Comparison of ENCODE assay signal across 8 mouse cellular contexts in genomic region chr2:122467351-122468013, GRCm38 (mm10). TPM values are rescaled to one million over a fixed set of nuclear protein-coding genes. Genes with fewer than 3 reads are reported as not detected.
DNase-seq lines count a peak whose midpoint lies in the region; ATAC-seq and TF ChIP-seq lines count a peak whose summit lies in the region.

No protein-coding gene starts in this region.

- no peak for TF ChIP-seq EP300 in MEL (IDR thresholded peaks at IDR 0.05; ENCODE audit: low read depth in 1 of 2, low read length in 2 of 2)

- ATAC-seq in neural tube, embryonic 15.5 days (ENCODE audit: low FRiP score): peak; percentile 99

- no peaks in the 10 kb centered on the region for H3K79me2 ChIP-seq in MEL (ENCODE audit: control insufficient read depth, insufficient read depth, low read length, poor library complexity)

- H3K27ac ChIP-seq in MEL (ENCODE audit: control insufficient read depth, low read depth, low read length): no peak overlapping the region
- peak overlapping the region; percentile 79 for H3K27ac ChIP-seq in layer of hippocampus, adult 2 months
- no peak overlapping the region; the same call in 1 of the 2 replicates for H3K27ac ChIP-seq in neural tube, embryonic 15.5 days (replicated peaks)

- H3K27me3 ChIP-seq in MEL (ENCODE audit: control insufficient read depth in 1 of 2, insufficient read depth in 2 of 2, low read length in 2 of 2): no peaks in the 10 kb centered on the region
- no peaks in the 10 kb centered on the region for H3K27me3 ChIP-seq in neural tube, embryonic 15.5 days (replicated peaks)

- no peak overlapping the region for H3K4me3 ChIP-seq in MEL (ENCODE audit: control insufficient read depth in 1 of 2, insufficient read depth in 1 of 2, low read depth in 2 of 2, low read length in 2 of 2)
- peak overlapping the region; percentile 77 for H3K4me3 ChIP-seq in layer of hippocampus, adult 2 months
- H3K4me3 ChIP-seq in lung, adult 2 months (replicated peaks; ENCODE audit: extremely low read depth, low read depth, low read length): peak overlapping the region; percentile 53
- peak overlapping the region; percentile 59 for H3K4me3 ChIP-seq in neural tube, embryonic 15.5 days (replicated peaks)

- TF ChIP-seq POLR2A in MEL (IDR thresholded peaks at IDR 0.05; ENCODE audit: control insufficient read depth in 1 of 2, insufficient read depth in 1 of 2, low read depth in 1 of 2, low read length in 2 of 2, poor library complexity in 1 of 2): no peak
- TF ChIP-seq POLR2A in lung, adult 2 months (IDR thresholded peaks at IDR 0.05; ENCODE audit: borderline replicate concordance, extremely low read depth, low read depth, low read length): no peak

- no peaks in the 10 kb centered on the region for H3K4me1 ChIP-seq in MEL (ENCODE audit: control insufficient read depth in 1 of 2, insufficient read depth in 2 of 2, low read length in 2 of 2)
- no peaks in the 10 kb centered on the region for H3K4me1 ChIP-seq in lung, adult 2 months (ENCODE audit: control insufficient read depth, insufficient read depth, low read length)
- peaks cover 10% of the 10 kb centered on the region for H3K4me1 ChIP-seq in neural tube, embryonic 15.5 days

- no peaks in the 10 kb centered on the region for H3K9me3 ChIP-seq in MEL (replicated peaks; ENCODE audit: insufficient read depth, low read length)
- H3K9me3 ChIP-seq in neural tube, embryonic 15.5 days (replicated peaks): no peaks in the 10 kb centered on the region

- DNase-seq in MEL (ENCODE audit: low read depth, low spot score): peak; percentile 9
- peak; percentile 92 for DNase-seq in cerebellum, adult 8-10 months
- peak; percentile 94 for DNase-seq in forelimb bud, embryonic 11.5 days (ENCODE audit: low read depth, low spot score)
- DNase-seq in heart, postnatal 4 days: peak; percentile 95
- DNase-seq in layer of hippocampus, adult 2 months (ENCODE audit: low spot score in 2 of 2): peak; percentile 86
- DNase-seq in lung, adult 2 months: peak; percentile 87
- DNase-seq in testis, postnatal 10 days (ENCODE audit: low spot score): peak; percentile 94

- no peak; a peak in 1 of 6 replicates for TF ChIP-seq CTCF in MEL (IDR thresholded peaks at IDR 0.05 in 2 of 3, conservative IDR thresholded peaks at IDR 0.05 in 1 of 3; ENCODE audit: control insufficient read depth in 1 of 3, insufficient read depth in 1 of 3, low read depth in 2 of 3, low read length in 3 of 3, poor library complexity in 1 of 3, severe bottlenecking in 1 of 3)
- peak; percentile 93 for TF ChIP-seq CTCF in layer of hippocampus, adult 2 months (conservative IDR thresholded peaks at IDR 0.05)
- peak; percentile 61 for TF ChIP-seq CTCF in lung, adult 2 months (IDR thresholded peaks at IDR 0.05; ENCODE audit: insufficient read depth, low read length)

- no peak for TF ChIP-seq RAD21 in MEL (IDR thresholded peaks at IDR 0.05; ENCODE audit: low read depth, low read length)

- no peak overlapping the region for H3K9ac ChIP-seq in MEL (ENCODE audit: control insufficient read depth, low read depth, low read length, poor library complexity, severe bottlenecking)
- H3K9ac ChIP-seq in neural tube, embryonic 15.5 days (replicated peaks): peak overlapping the region; percentile 59

- no peaks in the 10 kb centered on the region for H3K36me3 ChIP-seq in MEL (ENCODE audit: control insufficient read depth in 1 of 2, insufficient read depth in 2 of 2, low read length in 2 of 2)
- H3K36me3 ChIP-seq in neural tube, embryonic 15.5 days: no peaks in the 10 kb centered on the region

- peak overlapping the region; percentile 95 for H3K4me2 ChIP-seq in neural tube, embryonic 15.5 days

- WGBS in lung, adult 2 months: under 1% methylated on average over 46 of the region's 46 CpGs
- 1% methylated on average over 46 of the region's 46 CpGs for WGBS in neural tube, embryonic 15.5 days

TF ChIP-seq in MEL, 35 proteins besides CTCF, POLR2A, EP300 and RAD21:
- TF ChIP-seq ZC3H11A (IDR thresholded peaks at IDR 0.05; ENCODE audit: low read depth, low read length) (no peak), USF2 (IDR thresholded peaks at IDR 0.05; ENCODE audit: borderline replicate concordance in 1 of 2, insufficient read depth in 1 of 2, low read depth in 1 of 2, low read length in 2 of 2) (no peak), POLR2AphosphoS2 (IDR thresholded peaks at IDR 0.05; ENCODE audit: low read length) (no peak), UBTF (IDR thresholded peaks at IDR 0.05; ENCODE audit: borderline replicate concordance, insufficient read depth, low read depth, low read length) (no peak), MYB (IDR thresholded peaks at IDR 0.05; ENCODE audit: low read depth, low read length) (no peak), E2F4 (IDR thresholded peaks at IDR 0.05; ENCODE audit: borderline replicate concordance, low read depth, low read length) (no peak), GATA1 (IDR thresholded peaks at IDR 0.05; ENCODE audit: low read depth, low read length) (no peak), ZNF384 (IDR thresholded peaks at IDR 0.05; ENCODE audit: low read depth, low read length) (no peak), MXI1 (IDR thresholded peaks at IDR 0.05; ENCODE audit: low read depth, low read length) (no peak), BHLHE40 (IDR thresholded peaks at IDR 0.05; ENCODE audit: borderline replicate concordance, low read depth, low read length) (no peak), NELFE (IDR thresholded peaks at IDR 0.05; ENCODE audit: low read depth, low read length) (no peak), USF1 (IDR thresholded peaks at IDR 0.05; ENCODE audit: low read depth, low read length) (no peak), MAX (IDR thresholded peaks at IDR 0.05; ENCODE audit: low read length) (no peak), SIN3A (IDR thresholded peaks at IDR 0.05; ENCODE audit: low read length) (no peak), TAL1 (IDR thresholded peaks at IDR 0.05; ENCODE audit: low read length) (no peak), JUND (IDR thresholded peaks at IDR 0.05; ENCODE audit: low read depth, low read length) (no peak), HCFC1 (IDR thresholded peaks at IDR 0.05; ENCODE audit: low read depth, low read length) (no peak), ETS1 (IDR thresholded peaks at IDR 0.05; ENCODE audit: low read depth, low read length) (no peak), MYC (IDR thresholded peaks at IDR 0.05; ENCODE audit: low read depth, low read length) (no peak), GABPA (IDR thresholded peaks at IDR 0.05; ENCODE audit: low read depth, low read length) (no peak)

RNA-seq across cellular contexts. Expression of gene Gm14085, which starts 17.3 kb away (rescaled TPM):
- total RNA-seq in MEL (2012; rRNA removed): 0.12 and 0.33 TPM in 2 replicates
- under 1 TPM in 1 of 2 experiments, not detected in 1; 0.22 TPM for polyA plus RNA-seq in MEL (2012; ENCODE audit: insufficient read depth in 1 of 2, insufficient read length in 2 of 2, low read depth in 1 of 2, low replicate concordance in 2 of 2, missing spikeins in 1 of 2)
- under 1 TPM; 0.50 to 0.62 TPM for total RNA-seq in heart, postnatal 4 days (2021)
- not detected for total RNA-seq in layer of hippocampus, adult 2 months (2021)
- 0.20 and 0.38 TPM in 2 replicates for polyA plus RNA-seq in lung, adult 2 months (2012; rRNA removed)
- polyA plus RNA-seq in neural tube, embryonic 15.5 days (2015; fragmentation: Nextera tagmentation; extraction: Ambion mirVana): not detected in 2 replicates

RNA-seq across cellular contexts. Expression of gene Slc28a2, which starts 41.2 kb away (rescaled TPM):
- total RNA-seq in MEL (2012; rRNA removed): 1.3 and 1.7 TPM in 2 replicates
- 1 to 10 TPM in 1 of 2 experiments, not detected in 1; 2.6 TPM for polyA plus RNA-seq in MEL (2012; ENCODE audit: insufficient read depth in 1 of 2, insufficient read length in 2 of 2, low read depth in 1 of 2, low replicate concordance in 2 of 2, missing spikeins in 1 of 2)
- total RNA-seq in heart, postnatal 4 days (2021): 10 to 100 TPM; 18.9 to 19.1 TPM
- total RNA-seq in layer of hippocampus, adult 2 months (2021): under 1 TPM in 1 of 2 experiments, not detected in 1; 0.54 TPM
- 1.5 and 2.7 TPM in 2 replicates for polyA plus RNA-seq in lung, adult 2 months (2012; rRNA removed)
- 3.1 TPM in 1 of 2 replicates, not detected in the other for polyA plus RNA-seq in neural tube, embryonic 15.5 days (2015; fragmentation: Nextera tagmentation; extraction: Ambion mirVana)

Comparison
In these comparisons a context has a peak if more than half of its experiments do, and no peak if none do; other contexts are left out.
1. DNase-seq: peak in every context shown above with its lines; median percentile 95 in heart, postnatal 4 days; 94 in forelimb bud, embryonic 11.5 days; 94 in testis, postnatal 10 days; 92 in cerebellum, adult 8-10 months; 87 in lung, adult 2 months; 86 in layer of hippocampus, adult 2 months; 9 in MEL.
2. H3K4me3 ChIP-seq: peak in layer of hippocampus, adult 2 months (single experiment), lung, adult 2 months (single experiment) and neural tube, embryonic 15.5 days (single experiment); none in MEL (0 of 2).
3. CTCF ChIP-seq: peak in layer of hippocampus, adult 2 months (single experiment) and lung, adult 2 months (single experiment); none in MEL (0 of 3).